Mouse (Mus musculus) erythroblast, embryonic 14.5 days (primary cell): Measurements from ENCODE around the gene Plekhf1.

Source experiments
- GATA1 ChIP-seq: IDR thresholded peaks from 2 replicates; pipeline ENCODE4 v1.6.1; 2012; ENCODE audit warnings: low read length, inconsistent platforms, mixed read lengths
- TAL1 ChIP-seq: IDR thresholded peaks from 3 replicates; pipeline ENCODE4 v1.6.1; 2012; ENCODE audit warnings: low read length, inconsistent platforms, mixed read lengths

GRCm38 (mm10) chr7:38179896-38180295 lies 47.9 kb downstream of the Plekhf1 start:
- TF ChIP-seq GATA1 (no peak), TAL1 (no peak)
